Mouse (Mus musculus) intestine, embryonic 16.5 days (tissue): ENCODE data around the gene Crybg1. TPM values are rescaled to one million over a fixed set of nuclear protein-coding genes. Genes with fewer than 3 reads are reported as not detected.
A peak's percentile ranks its signal among the peaks of the same experiment; 100 is the strongest.

Experiments
- ATAC-seq: fragments of 200-750 bp; cut with Nextera tagmentation; 2 replicates; pipeline ENCODE4 v1.8.0; 2017; ENCODE audit warnings: moderate TSS enrichment, moderate library complexity
- H3K27ac ChIP-seq: fragments of 300-500 bp; sonication (generic); 2 replicates; pipeline ENCODE4 v1.5.1; 2014; ENCODE audit warnings: mild to moderate bottlenecking, low read length
- H3K27me3 ChIP-seq: fragments of 300-500 bp; sonication (generic); replicated peaks from 2 replicates; pipeline ENCODE4 v1.6.1; 2014; ENCODE audit warnings: low read length, control low read depth, mixed read lengths; ENCODE audit not compliant: control insufficient read depth, insufficient read depth
- H3K36me3 ChIP-seq: fragments of 300-500 bp; sonication (generic); 2 replicates; pipeline ENCODE4 v1.6.1; 2014; ENCODE audit warnings: low read length, control low read depth; ENCODE audit not compliant: control insufficient read depth, insufficient read depth
- H3K4me1 ChIP-seq: fragments of 300-500 bp; sonication (generic); 2 replicates; pipeline ENCODE4 v1.6.1; 2014; ENCODE audit warnings: low read length, control low read depth, mixed read lengths; ENCODE audit not compliant: control insufficient read depth, insufficient read depth
- H3K4me2 ChIP-seq: fragments of 300-500 bp; sonication (generic); 2 replicates; pipeline ENCODE4 v1.6.1; 2014; ENCODE audit warnings: low read depth, low read length, control low read depth
- H3K4me3 ChIP-seq: fragments of 300-500 bp; sonication (generic); 2 replicates; pipeline ENCODE4 v1.5.1; 2014; ENCODE audit warnings: mild to moderate bottlenecking, low read length
- H3K9ac ChIP-seq: fragments of 300-500 bp; sonication (generic); 2 replicates; pipeline ENCODE4 v1.6.1; 2014; ENCODE audit warnings: low read depth, low read length
- H3K9me3 ChIP-seq: fragments of 300-500 bp; sonication (generic); 2 replicates; pipeline ENCODE4 v1.6.1; 2016; ENCODE audit warnings: low read length, control low read depth; ENCODE audit not compliant: control insufficient read depth
- WGBS: fragments of 180-500 bp; shearing (Covaris S2); extraction: QIAGEN DNeasy Blood & Tissue Kit; methylation state at CpG from one replicate; pipeline ENCODE4 v1.1.7; 2014; 5-methylcytosine and 5-hydroxymethylcytosine counted together
- polyA plus RNA-seq: library from polyadenylated mRNA; unstranded; fragments of >200 nt; fragmentation: Nextera tagmentation; extraction: Ambion mirVana; gene quantifications from 2 replicates; pipeline ENCODE4 v1.2.1, GENCODE M21; 2015

Gene Crybg1
- polyA plus RNA-seq, 1 experiment from 2014 or later: 0.72 TPM

DNA sequence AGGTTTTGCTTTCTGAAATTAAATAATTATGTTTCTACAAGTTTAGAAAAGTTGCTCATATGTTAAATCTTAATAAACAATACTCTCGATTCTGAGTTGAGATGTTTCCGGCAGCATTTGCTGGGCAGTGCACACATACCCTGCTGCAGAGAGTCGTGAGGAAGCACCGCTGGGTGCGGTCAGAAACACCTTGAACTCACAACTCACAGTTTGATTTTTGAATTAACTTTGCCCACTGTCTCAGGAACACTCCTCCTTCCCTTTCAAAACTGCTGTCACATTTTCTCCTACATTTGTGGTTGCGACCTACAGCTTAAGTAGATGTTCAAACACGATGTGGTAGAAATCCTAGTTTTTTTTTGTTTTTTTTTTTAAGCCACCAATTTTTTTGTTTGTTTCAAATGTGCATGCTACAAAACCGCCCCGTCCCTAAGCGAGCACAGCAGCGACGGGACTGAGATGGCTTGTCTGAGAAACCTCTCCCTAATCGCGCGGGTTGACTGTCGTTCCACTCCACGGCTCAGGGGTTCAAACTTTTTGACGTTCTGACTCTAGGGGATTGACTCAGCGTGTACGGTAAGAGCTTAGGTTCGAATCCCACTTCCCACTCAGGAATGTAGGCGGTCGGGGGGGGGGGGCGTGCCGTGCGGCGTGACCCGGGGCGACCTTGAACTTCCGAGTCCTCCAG is 247.6 kb downstream of the Crybg1 start:
- Histone ChIP-seq H3K4me2 (peak overlapping the region; percentile 52), H3K4me3 (peak overlapping the region; percentile 76), H3K36me3 (no peaks in the 10 kb centered on the region), H3K9me3 (no peaks in the 10 kb centered on the region), H3K9ac (peak overlapping the region; percentile 79), H3K4me1 (peaks cover 7% of the 10 kb centered on the region), H3K27ac (no peak overlapping the region), H3K27me3 (no peaks in the 10 kb centered on the region)
- 5% methylated on average over 30 of the region's 30 CpGs for WGBS
- ATAC-seq: no peak; the same call in 1 of the 2 replicates

Other genes starting within 250 kb of the Crybg1 start
- 15.4 and 19.2 TPM in 2 replicates for gene Qrsl1, start 247.1 kb downstream of the Crybg1 start, polyA plus RNA-seq
- gene Rtn4ip1, start 247.0 kb downstream of the Crybg1 start, polyA plus RNA-seq: 18.6 and 19.4 TPM in 2 replicates
- gene Atg5, start 119.5 kb upstream of the Crybg1 start, polyA plus RNA-seq: 52.1 and 52.6 TPM in 2 replicates